Mouse (Mus musculus): ENCODE data around the gene Cnst. TPM values are rescaled to one million over a fixed set of nuclear protein-coding genes. Genes with fewer than 3 reads are reported as not detected.
"Not testable (repeated sequence)": the region's sequence is repeated elsewhere in the genome, so short reads cannot be mapped to it uniquely, and the experiment has no call there.

Cnst gene
- polyA plus RNA-seq, 1 experiment from 2014 or later = 26.4 TPM

- Histone ChIP-seq H3K27ac (no peak overlapping the region), H3K9me3 (ENCODE audit: control insufficient read depth, low read length) (no peaks in the 10 kb centered on the region), H3K4me3 (replicated peaks; ENCODE audit: low read length) (0 out of 2 replicates have a peak overlapping the region, but pooled peaks have one; percentile 7), H3K27me3 (ENCODE audit: control insufficient read depth, insufficient read depth, low read length) (no peaks in the 10 kb centered on the region), H3K9ac (no peak overlapping the region), H3K4me1 (replicated peaks; ENCODE audit: control insufficient read depth, insufficient read depth, low read length) (no peaks in the 10 kb centered on the region), H3K4me2 (replicated peaks) (peak overlapping the region; percentile 40), H3K36me3 (replicated peaks; ENCODE audit: control insufficient read depth, insufficient read depth) (no peaks in the 10 kb centered on the region)
- WGBS = 65% methylated on average over 13 of the region's 13 CpGs
- peak; percentile 78 for DNase-seq (ENCODE audit: low spot score)
- peak; percentile 72; the same call in 1 of the 2 replicates for ATAC-seq (ENCODE audit: low FRiP score)
Observed at GRCm38 (mm10) chr1:179645101-179645979, 99.2 kb downstream of the Cnst start.

- peak overlapping the region; percentile 40 for H3K4me2 ChIP-seq (replicated peaks)
- H3K36me3 ChIP-seq (replicated peaks; ENCODE audit: control insufficient read depth, insufficient read depth) = no peaks in the 10 kb centered on the region
- H3K9me3 ChIP-seq (ENCODE audit: control insufficient read depth, low read length) = no peaks in the 10 kb centered on the region
- H3K9ac ChIP-seq = no peak overlapping the region
- no peak for DNase-seq (ENCODE audit: low spot score)
- no peak overlapping the region for H3K27ac ChIP-seq
- 0 out of 2 replicates have a peak overlapping the region, but pooled peaks have one; percentile 7 for H3K4me3 ChIP-seq (replicated peaks; ENCODE audit: low read length)
- WGBS = 25% methylated on average over 4 of the region's 4 CpGs
- no peaks in the 10 kb centered on the region for H3K27me3 ChIP-seq (ENCODE audit: control insufficient read depth, insufficient read depth, low read length)
- H3K4me1 ChIP-seq (replicated peaks; ENCODE audit: control insufficient read depth, insufficient read depth, low read length) = no peaks in the 10 kb centered on the region
- ATAC-seq (ENCODE audit: low FRiP score) = no peak
Observed at GRCm38 (mm10) chr1:179645980-179646268, 99.8 kb downstream of the Cnst start.

GRCm38 (mm10) chr1:179648678-179649077, 102.5 kb downstream of the Cnst start:
- WGBS = 78% methylated on average over 4 of the region's 5 CpGs
- not testable (repeated sequence) for H3K4me3 ChIP-seq (replicated peaks; ENCODE audit: low read length); H3K27ac ChIP-seq; H3K9ac ChIP-seq; H3K36me3 ChIP-seq (replicated peaks; ENCODE audit: control insufficient read depth, insufficient read depth); H3K9me3 ChIP-seq (ENCODE audit: control insufficient read depth, low read length); DNase-seq (ENCODE audit: low spot score); H3K4me2 ChIP-seq (replicated peaks); H3K4me1 ChIP-seq (replicated peaks; ENCODE audit: control insufficient read depth, insufficient read depth, low read length); H3K27me3 ChIP-seq (ENCODE audit: control insufficient read depth, insufficient read depth, low read length); ATAC-seq (ENCODE audit: low FRiP score)

- no peak for DNase-seq (ENCODE audit: low spot score)
- no peak for ATAC-seq (ENCODE audit: low FRiP score)
- WGBS = 83% methylated on average over 3 of the region's 3 CpGs
- H3K4me3 ChIP-seq (replicated peaks; ENCODE audit: low read length) = no peak overlapping the region
- no peak overlapping the region for H3K27ac ChIP-seq
- no peaks in the 10 kb centered on the region for H3K27me3 ChIP-seq (ENCODE audit: control insufficient read depth, insufficient read depth, low read length)
- no peaks in the 10 kb centered on the region for H3K4me1 ChIP-seq (replicated peaks; ENCODE audit: control insufficient read depth, insufficient read depth, low read length)
- no peaks in the 10 kb centered on the region for H3K9me3 ChIP-seq (ENCODE audit: control insufficient read depth, low read length)
- H3K4me2 ChIP-seq (replicated peaks) = no peak overlapping the region
- no peaks in the 10 kb centered on the region for H3K36me3 ChIP-seq (replicated peaks; ENCODE audit: control insufficient read depth, insufficient read depth)
- H3K9ac ChIP-seq = no peak overlapping the region
Observed at GRCm38 (mm10) chr1:179649324-179649723, 103.2 kb downstream of the Cnst start.

GRCm38 (mm10) chr1:179650284-179650683, 104.1 kb downstream of the Cnst start:
- H3K27ac ChIP-seq = no peak overlapping the region
- no peak overlapping the region for H3K9ac ChIP-seq
- no peaks in the 10 kb centered on the region for H3K9me3 ChIP-seq (ENCODE audit: control insufficient read depth, low read length)
- WGBS = 76% methylated on average over 4 of the region's 4 CpGs
- no peak for DNase-seq (ENCODE audit: low spot score)
- no peaks in the 10 kb centered on the region for H3K27me3 ChIP-seq (ENCODE audit: control insufficient read depth, insufficient read depth, low read length)
- no peaks in the 10 kb centered on the region for H3K36me3 ChIP-seq (replicated peaks; ENCODE audit: control insufficient read depth, insufficient read depth)
- ATAC-seq (ENCODE audit: low FRiP score) = no peak
- H3K4me3 ChIP-seq (replicated peaks; ENCODE audit: low read length) = no peak overlapping the region
- H3K4me1 ChIP-seq (replicated peaks; ENCODE audit: control insufficient read depth, insufficient read depth, low read length) = no peaks in the 10 kb centered on the region
- H3K4me2 ChIP-seq (replicated peaks) = no peak overlapping the region

GRCm38 (mm10) chr1:179651224-179651623, 105.1 kb downstream of the Cnst start:
- 80% methylated on average over 5 of the region's 5 CpGs for WGBS
- ATAC-seq (ENCODE audit: low FRiP score) (no peak), DNase-seq (ENCODE audit: low spot score) (no peak)
- Histone ChIP-seq H3K9me3 (ENCODE audit: control insufficient read depth, low read length) (no peaks in the 10 kb centered on the region), H3K4me3 (replicated peaks; ENCODE audit: low read length) (no peak overlapping the region), H3K27me3 (ENCODE audit: control insufficient read depth, insufficient read depth, low read length) (no peaks in the 10 kb centered on the region), H3K4me2 (replicated peaks) (no peak overlapping the region), H3K4me1 (replicated peaks; ENCODE audit: control insufficient read depth, insufficient read depth, low read length) (no peaks in the 10 kb centered on the region), H3K27ac (no peak overlapping the region), H3K9ac (no peak overlapping the region), H3K36me3 (replicated peaks; ENCODE audit: control insufficient read depth, insufficient read depth) (no peaks in the 10 kb centered on the region)

- ATAC-seq (ENCODE audit: low FRiP score) = no peak
Observed at GRCm38 (mm10) chr1:179663065-179663464, 116.9 kb downstream of the Cnst start.

GRCm38 (mm10) chr1:179664309-179664930, 118.2 kb downstream of the Cnst start:
- Histone ChIP-seq H3K27ac (no peak overlapping the region), H3K4me2 (replicated peaks) (no peak overlapping the region), H3K36me3 (replicated peaks; ENCODE audit: control insufficient read depth, insufficient read depth) (no peaks in the 10 kb centered on the region), H3K9ac (no peak overlapping the region), H3K9me3 (ENCODE audit: control insufficient read depth, low read length) (no peaks in the 10 kb centered on the region), H3K27me3 (ENCODE audit: control insufficient read depth, insufficient read depth, low read length) (no peaks in the 10 kb centered on the region), H3K4me3 (replicated peaks; ENCODE audit: low read length) (no peak overlapping the region), H3K4me1 (replicated peaks; ENCODE audit: control insufficient read depth, insufficient read depth, low read length) (peaks cover 6% of the 10 kb centered on the region)
- ATAC-seq (ENCODE audit: low FRiP score) (no peak), DNase-seq (ENCODE audit: low spot score) (no peak)
- WGBS = 59% methylated on average over 4 of the region's 4 CpGs

More at GRCm38 (mm10) chr1:179663065-179663464, 116.9 kb downstream of the Cnst start:
- H3K36me3 ChIP-seq (replicated peaks; ENCODE audit: control insufficient read depth, insufficient read depth) = no peaks in the 10 kb centered on the region
- no peak overlapping the region for H3K9ac ChIP-seq
- no peaks in the 10 kb centered on the region for H3K4me1 ChIP-seq (replicated peaks; ENCODE audit: control insufficient read depth, insufficient read depth, low read length)
- no peak overlapping the region for H3K4me3 ChIP-seq (replicated peaks; ENCODE audit: low read length)
- DNase-seq (ENCODE audit: low spot score) = no peak
- no peak overlapping the region for H3K4me2 ChIP-seq (replicated peaks)
- no peaks in the 10 kb centered on the region for H3K27me3 ChIP-seq (ENCODE audit: control insufficient read depth, insufficient read depth, low read length)
- no peak overlapping the region for H3K27ac ChIP-seq
- WGBS = 96% methylated on average over 5 of the region's 5 CpGs
- no peaks in the 10 kb centered on the region for H3K9me3 ChIP-seq (ENCODE audit: control insufficient read depth, low read length)

GRCm38 (mm10) chr1:179666971-179667370, 120.8 kb downstream of the Cnst start:
- DNase-seq (ENCODE audit: low spot score) (no peak), ATAC-seq (ENCODE audit: low FRiP score) (no peak)
- no peaks in the 10 kb centered on the region for H3K27me3 ChIP-seq (ENCODE audit: control insufficient read depth, insufficient read depth, low read length)
- H3K4me3 ChIP-seq (replicated peaks; ENCODE audit: low read length) = peak overlapping the region; percentile 88
- H3K27ac ChIP-seq = no peak overlapping the region
- peak overlapping the region; percentile 82 for H3K4me2 ChIP-seq (replicated peaks)
- peaks cover 10% of the 10 kb centered on the region for H3K36me3 ChIP-seq (replicated peaks; ENCODE audit: control insufficient read depth, insufficient read depth)
- 35% methylated on average over 2 of the region's 2 CpGs for WGBS
- H3K4me1 ChIP-seq (replicated peaks; ENCODE audit: control insufficient read depth, insufficient read depth, low read length) = peaks cover 13% of the 10 kb centered on the region
- H3K9me3 ChIP-seq (ENCODE audit: control insufficient read depth, low read length) = no peaks in the 10 kb centered on the region
- peak overlapping the region; percentile 93 for H3K9ac ChIP-seq
